Mouse (Mus musculus) embryo, embryonic 9.5 days (tissue): ENCODE results near the gene Arl16.
A peak's percentile ranks its signal among the peaks of the same experiment; 100 is the strongest.

Experiments
- DNase-seq: peaks from one replicate; pipeline ENCODE4 v3.0.0-alpha.2; 2017; ENCODE audit errors: extremely low spot score

Gene Arl16

DNA sequence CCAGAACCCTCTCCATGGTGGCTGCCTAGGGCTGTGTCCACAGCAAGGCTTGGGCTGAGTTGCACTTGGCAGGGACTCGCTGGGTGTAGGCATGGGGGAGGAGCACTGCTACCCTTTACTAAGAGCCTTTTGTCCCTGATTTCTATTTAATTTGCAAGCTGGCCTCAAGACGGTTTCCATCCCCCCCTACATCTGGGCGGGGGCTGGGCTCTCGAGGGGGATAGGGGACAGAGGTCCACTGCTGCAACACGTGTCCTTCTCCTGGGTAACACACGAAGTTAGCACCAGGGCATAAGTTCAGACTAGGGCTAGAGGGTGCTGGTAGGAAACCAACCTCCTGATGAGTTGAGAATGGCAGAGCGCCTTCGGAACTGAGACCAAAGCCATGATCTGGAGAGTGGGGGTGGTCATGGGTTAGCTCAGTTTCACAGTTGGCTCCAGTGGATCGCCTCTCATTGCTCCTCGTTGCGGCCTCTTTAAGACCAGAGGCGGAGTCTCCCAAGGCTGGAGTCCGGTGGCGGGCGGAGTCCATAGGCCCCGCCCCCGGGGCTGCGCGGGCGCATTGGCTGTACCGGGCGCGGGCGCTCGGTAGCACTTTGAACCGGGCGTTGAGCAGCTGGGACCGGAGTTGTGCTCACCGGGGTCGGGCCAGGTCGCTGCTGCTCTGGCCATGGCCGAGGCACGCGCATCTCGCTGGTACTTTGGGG, 24.1 kb upstream of the Arl16 start, which contains the start of gene Slc25a10:
Slc25a10 (plus strand) TSS at position 524 of the 707 bp plus-strand sequence.
- DNase-seq, result peak; percentile 90

DNA sequence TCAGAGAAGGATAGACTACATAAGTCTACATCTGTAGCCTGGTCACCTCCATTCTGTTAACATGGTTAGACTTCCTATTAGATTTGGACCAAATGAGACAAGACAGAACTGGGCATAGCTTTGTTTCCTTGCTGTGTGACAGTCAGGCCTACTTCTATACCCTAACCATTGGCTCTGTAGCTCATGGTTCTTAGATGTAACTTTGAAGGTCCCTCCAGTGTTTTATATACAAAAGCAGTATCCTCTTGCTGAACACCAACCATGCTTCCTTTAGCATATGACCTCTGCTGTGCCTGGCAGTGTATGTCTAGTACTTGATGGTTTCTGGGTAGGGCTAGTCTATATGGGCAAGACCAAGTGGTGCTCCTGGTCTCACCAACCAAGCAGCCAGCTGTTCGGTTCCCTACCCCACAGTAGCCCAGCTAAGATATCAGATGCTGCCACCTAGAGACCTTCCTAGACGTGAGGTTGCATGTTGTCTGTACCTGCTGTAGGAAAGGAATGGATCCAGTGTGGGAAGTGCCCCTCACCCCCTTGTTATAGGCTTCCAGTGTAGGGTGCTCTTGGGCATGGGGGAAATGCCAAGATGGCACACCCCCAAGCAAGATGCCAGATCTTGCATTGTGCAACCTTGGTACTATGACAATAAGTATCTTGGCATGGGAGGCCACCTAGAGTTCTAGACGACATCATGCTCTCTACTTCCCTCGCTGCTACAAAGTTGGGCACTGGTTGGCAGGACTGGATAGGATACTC, 23.1 kb upstream of the Arl16 start:
- no peak for DNase-seq

GRCm38 (mm10) chr11:120489054-120489761, 21.8 kb upstream of the Arl16 start:
- DNase-seq, result peak; percentile 81

GRCm38 (mm10) chr11:120488516-120488915, 21.1 kb upstream of the Arl16 start:
- no peak for DNase-seq

GRCm38 (mm10) chr11:120485251-120485650, 17.8 kb upstream of the Arl16 start:
- DNase-seq, result no peak

DNA sequence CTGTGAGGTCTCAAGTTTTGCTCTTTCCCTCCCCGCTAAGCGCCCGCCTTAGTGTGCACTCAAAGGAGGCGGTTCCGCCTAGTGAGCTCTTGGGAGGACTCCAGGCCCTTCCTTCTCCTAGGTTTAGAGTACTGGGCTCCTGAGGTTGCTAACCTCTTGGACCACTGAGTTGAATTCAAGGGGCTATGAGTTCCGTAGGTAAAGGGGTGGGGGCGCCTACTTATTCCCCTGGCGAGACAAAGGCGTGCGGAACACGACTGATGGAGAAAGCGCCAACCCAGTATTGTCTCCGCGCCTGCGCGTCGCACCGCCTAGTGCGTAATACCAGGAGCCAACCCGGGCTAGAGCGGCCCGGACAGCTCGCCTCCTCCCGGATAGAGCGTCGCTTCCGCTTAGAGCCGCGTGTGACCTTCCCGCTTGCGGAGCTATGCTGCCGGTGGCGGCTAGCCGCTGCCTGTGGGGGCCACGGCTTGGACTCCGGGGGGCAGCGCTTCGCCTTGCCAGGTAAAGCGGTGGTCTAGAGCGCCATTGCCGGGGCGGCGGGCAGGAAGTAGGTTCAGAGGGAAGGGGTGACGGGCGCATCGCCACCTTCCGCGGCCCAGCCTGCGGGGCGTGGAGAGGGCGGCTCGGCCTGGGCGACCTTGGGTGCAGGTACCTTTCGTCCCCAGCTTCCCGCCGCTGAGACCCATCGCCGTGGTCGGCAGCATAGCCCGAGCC, 17.0 kb upstream of the Arl16 start, which contains the start of gene Mrpl12:
Mrpl12 (plus strand) TSS at position 349 of the 717 bp plus-strand sequence.
- DNase-seq, result peak; percentile 91

DNA sequence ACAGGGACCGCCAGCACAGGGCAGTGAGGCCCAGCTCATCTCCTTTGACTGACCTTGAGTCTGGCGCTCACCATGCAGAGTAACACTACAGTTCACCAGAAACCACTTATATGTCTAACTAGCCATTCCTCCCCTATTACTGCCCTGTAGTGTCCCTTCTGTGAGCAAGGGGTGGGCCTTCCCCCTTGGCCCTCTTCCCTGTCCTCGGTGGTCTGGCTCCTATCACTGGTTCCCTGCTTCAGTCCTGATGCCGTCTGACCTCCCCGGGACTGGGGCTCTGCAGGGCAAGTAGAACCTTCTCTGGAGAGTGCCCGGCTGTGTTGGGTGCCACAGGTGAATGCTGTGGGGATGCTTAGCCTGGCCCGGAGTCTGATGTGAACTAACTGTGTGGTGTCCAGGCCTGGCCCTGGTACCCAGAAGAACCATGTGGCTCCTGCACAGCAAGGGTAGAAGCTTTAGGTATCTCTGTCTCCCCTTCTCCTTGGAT, 16.1 kb upstream of the Arl16 start:
- DNase-seq, result no peak

GRCm38 (mm10) chr11:120472052-120472451, 4.6 kb upstream of the Arl16 start:
- DNase-seq, result no peak

GRCm38 (mm10) chr11:120467736-120468092, 307 bp upstream of the Arl16 start:
- no peak for DNase-seq

DNA sequence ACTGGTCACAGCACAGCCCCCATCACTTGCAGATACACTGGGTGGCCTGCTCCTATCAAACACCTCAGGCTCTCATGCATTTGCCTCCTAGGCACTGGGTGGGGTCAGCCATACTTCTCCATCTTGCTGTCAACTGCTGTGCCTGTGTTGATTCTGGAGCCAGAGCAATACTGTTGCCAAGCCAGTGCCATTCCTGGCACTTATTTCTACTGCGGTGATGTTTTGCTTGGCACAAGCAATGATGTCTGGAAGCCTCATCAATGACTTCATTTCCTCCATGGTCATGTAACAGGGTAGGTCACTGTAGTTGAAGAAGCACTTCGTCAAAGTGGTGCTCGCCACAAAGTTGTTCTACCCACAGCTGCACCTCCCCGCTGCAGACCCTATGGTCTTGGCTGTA, 1.9 kb downstream of the Arl16 start:
- no peak for DNase-seq

GRCm38 (mm10) chr11:120464365-120464764, 3.0 kb downstream of the Arl16 start:
- DNase-seq, result no peak

- DNase-seq, result no peak
Measured at GRCm38 (mm10) chr11:120463536-120463935, 3.9 kb downstream of the Arl16 start.

DNA sequence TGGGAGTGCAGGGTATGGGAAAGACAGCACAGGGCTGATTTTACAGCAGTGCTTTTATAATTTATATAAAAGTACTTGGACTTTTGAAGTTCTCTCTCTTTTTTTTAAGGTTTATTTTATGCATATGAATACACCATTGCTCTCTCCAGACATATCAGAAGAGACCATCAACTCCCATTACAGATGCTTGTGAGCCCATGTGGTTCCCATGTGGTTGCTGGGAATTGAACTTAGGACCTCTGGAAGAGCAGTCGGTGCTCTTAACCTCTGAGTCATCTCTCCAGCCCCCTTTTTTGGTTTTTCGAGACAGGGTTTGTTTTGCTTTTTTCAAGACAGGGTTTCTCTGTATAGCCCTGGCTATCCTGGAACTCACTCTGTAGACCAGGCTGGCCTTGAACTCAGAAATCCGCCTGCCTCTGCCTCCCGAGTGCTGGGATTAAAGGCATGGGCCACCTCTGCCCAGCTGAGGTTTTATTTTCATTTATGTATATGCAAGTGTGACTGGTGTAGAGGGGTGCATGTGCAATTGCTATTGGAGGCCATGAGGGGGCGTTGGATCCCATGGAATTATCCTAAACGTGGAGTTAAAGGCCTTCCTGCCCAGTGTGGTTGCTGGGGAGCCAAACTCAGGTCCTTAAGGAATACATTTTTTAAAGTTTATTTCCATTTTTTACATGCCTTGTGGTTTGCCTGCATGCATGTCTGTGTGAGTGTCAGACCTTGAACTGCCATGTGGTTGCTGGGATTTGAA, 8.4 kb downstream of the Arl16 start:
- no peak for DNase-seq

GRCm38 (mm10) chr11:120457772-120458751, 9.3 kb downstream of the Arl16 start, which contains the start of the genes Oxld1 and Ccdc137:
Gene Oxld1 (minus strand): TSS chr11:120458068.
Gene Ccdc137 (plus strand): TSS chr11:120458115.
- DNase-seq, result peak; percentile 85

- no peak for DNase-seq
Measured at GRCm38 (mm10) chr11:120457370-120457769, 10.0 kb downstream of the Arl16 start.

GRCm38 (mm10) chr11:120455413-120455812, 12.0 kb downstream of the Arl16 start:
- no peak for DNase-seq

- DNase-seq, result no peak
Measured at GRCm38 (mm10) chr11:120454965-120455364, 12.4 kb downstream of the Arl16 start.

GRCm38 (mm10) chr11:120453306-120453705, 14.1 kb downstream of the Arl16 start, which contains the start of gene Pde6g:
Gene Pde6g (minus strand): TSS chr11:120453500.
- no peak for DNase-seq

DNA sequence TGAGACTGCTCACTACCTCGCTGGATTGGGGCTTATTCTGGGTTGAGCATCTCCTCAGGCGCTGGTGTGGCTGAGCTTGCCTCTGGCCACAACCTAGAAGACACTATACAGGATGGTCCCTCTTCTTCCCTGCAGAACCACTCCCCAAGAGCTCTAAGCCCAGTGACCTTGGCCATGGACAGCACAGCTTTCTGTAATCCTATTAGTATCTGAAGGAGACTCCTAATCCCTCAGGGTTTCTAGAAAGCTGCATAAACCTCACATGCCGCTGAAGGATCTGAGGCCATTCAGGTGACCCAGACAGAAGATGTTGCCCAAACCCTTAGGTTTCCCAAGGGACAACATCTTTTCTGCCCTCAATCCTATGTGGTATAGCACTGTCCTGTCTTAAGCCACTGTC, 15.2 kb downstream of the Arl16 start:
- DNase-seq, result no peak
